Mouse (Mus musculus) MEL (cell line): ENCODE results near the gene Adgre5. TPM values are rescaled to one million over a fixed set of nuclear protein-coding genes. Genes with fewer than 3 reads are reported as not detected.

Source experiments
- DNase-seq: peaks from one replicate; pipeline ENCODE4 v3.0.0; 2011; ENCODE audit warnings: low read depth, low spot score
- H3K27ac ChIP-seq: 2 replicates; pipeline ENCODE4 v1.5.1; 2012; ENCODE audit warnings: low read depth, mild to moderate bottlenecking, control low read depth, low read length, moderate library complexity; ENCODE audit not compliant: control insufficient read depth
- H3K27me3 ChIP-seq, 2 experiments: fragments of 150-350 bp in 1 of 2; sonication (generic) in 1 of 2; 2 replicates each; pipeline ENCODE4 v1.6.1; 2012; ENCODE audit warnings: low read length in 2 of 2, mild to moderate bottlenecking in 2 of 2, improper control_type of control experiment in 1 of 2, moderate library complexity in 1 of 2; ENCODE audit not compliant: insufficient read depth in 2 of 2, control insufficient read depth in 1 of 2
- H3K36me3 ChIP-seq, 2 experiments: 2 replicates each; pipeline ENCODE4 v1.6.1; 2012 to 2014; ENCODE audit warnings: low read length in 2 of 2, improper control_type of control experiment in 1 of 2, inconsistent platforms in 1 of 2, mild to moderate bottlenecking in 1 of 2; ENCODE audit not compliant: insufficient read depth in 2 of 2, control insufficient read depth in 1 of 2
- H3K4me1 ChIP-seq, 2 experiments: fragments of 150-350 bp in 1 of 2; sonication (generic) in 1 of 2; 2 replicates each; pipeline ENCODE4 v1.6.1; 2012; ENCODE audit warnings: low read length in 2 of 2, improper control_type of control experiment in 1 of 2, mild to moderate bottlenecking in 1 of 2; ENCODE audit not compliant: insufficient read depth in 2 of 2, control insufficient read depth in 1 of 2
- H3K4me3 ChIP-seq, 2 experiments: fragments of 150-350 bp in 1 of 2; sonication (generic) in 1 of 2; 2 replicates each; pipeline ENCODE4 v1.5.1; 2012; ENCODE audit warnings: low read depth in 2 of 2, low read length in 2 of 2, mild to moderate bottlenecking in 2 of 2, moderate library complexity in 2 of 2, control low read depth in 1 of 2, improper control_type of control experiment in 1 of 2; ENCODE audit not compliant: control insufficient read depth in 1 of 2, insufficient read depth in 1 of 2
- H3K79me2 ChIP-seq: 2 replicates; pipeline ENCODE4 v1.6.1; 2012; ENCODE audit warnings: mild to moderate bottlenecking, low read length, moderate library complexity; ENCODE audit not compliant: control insufficient read depth, poor library complexity, insufficient read depth
- H3K9ac ChIP-seq: 2 replicates; pipeline ENCODE4 v1.6.1; 2012; ENCODE audit warnings: low read depth, mild to moderate bottlenecking, control low read depth, low read length, moderate library complexity; ENCODE audit not compliant: control insufficient read depth, poor library complexity, severe bottlenecking
- H3K9me3 ChIP-seq: fragments of 150-350 bp; sonication (generic); replicated peaks from 2 replicates; pipeline ENCODE4 v1.6.1; 2012; ENCODE audit warnings: mild to moderate bottlenecking, low read length, improper control_type of control experiment, moderate library complexity; ENCODE audit not compliant: insufficient read depth
- CHD1 ChIP-seq: IDR thresholded peaks from 2 replicates; pipeline ENCODE4 v1.6.1; 2012; ENCODE audit warnings: low read depth, mild to moderate bottlenecking, inconsistent platforms, low read length, improper control_type of control experiment
- EP300 ChIP-seq, 2 experiments: IDR thresholded peaks; 2 replicates each; pipeline ENCODE4 v1.6.1; 2011; ENCODE audit warnings: improper control_type of control experiment in 2 of 2, low read length in 2 of 2, low read depth in 1 of 2, mild to moderate bottlenecking in 1 of 2
- GATA1 ChIP-seq: IDR thresholded peaks from 2 replicates; pipeline ENCODE4 v1.6.1; 2011; ENCODE audit warnings: low read depth, low read length, improper control_type of control experiment
- JUND ChIP-seq: IDR thresholded peaks from 2 replicates; pipeline ENCODE4 v1.6.1; 2011; ENCODE audit warnings: low read depth, mild to moderate bottlenecking, improper control_type of control experiment, low read length
- KAT2A ChIP-seq: conservative IDR thresholded peaks from 2 replicates; pipeline ENCODE4 v1.6.1; 2012; ENCODE audit warnings: low read depth, low read length, improper control_type of control experiment, inconsistent platforms
- MEF2A ChIP-seq: IDR thresholded peaks from 2 replicates; pipeline ENCODE4 v1.6.1; 2014; ENCODE audit warnings: low read depth, mild to moderate bottlenecking, inconsistent platforms, low read length, improper control_type of control experiment; ENCODE audit not compliant: poor library complexity, insufficient replicate concordance, severe bottlenecking; ENCODE audit errors: extremely low read depth
- MXI1 ChIP-seq: IDR thresholded peaks from 2 replicates; pipeline ENCODE4 v1.6.1; 2011; ENCODE audit warnings: mild to moderate bottlenecking, low read depth, low read length, improper control_type of control experiment
- MYB ChIP-seq: IDR thresholded peaks from 2 replicates; pipeline ENCODE4 v1.6.1; 2011; ENCODE audit warnings: mild to moderate bottlenecking, low read depth, low read length, improper control_type of control experiment
- MYC ChIP-seq: IDR thresholded peaks from 2 replicates; pipeline ENCODE4 v1.6.1; 2011; ENCODE audit warnings: low read depth, mild to moderate bottlenecking, low read length, improper control_type of control experiment, moderate library complexity
- NRF1 ChIP-seq: IDR thresholded peaks from 2 replicates; pipeline ENCODE4 v1.6.1; 2014; ENCODE audit warnings: low read depth, mild to moderate bottlenecking, inconsistent platforms, low read length, improper control_type of control experiment, moderate library complexity; ENCODE audit not compliant: poor library complexity, insufficient read depth, severe bottlenecking
- POLR2A ChIP-seq, 2 experiments: IDR thresholded peaks; 2 replicates each; pipeline ENCODE4 v1.6.1; 2011 to 2012; ENCODE audit warnings: low read length in 2 of 2, mild to moderate bottlenecking in 2 of 2, control low read depth in 1 of 2, improper control_type of control experiment in 1 of 2, low read depth in 1 of 2, moderate library complexity in 1 of 2; ENCODE audit not compliant: control insufficient read depth in 1 of 2, insufficient read depth in 1 of 2, poor library complexity in 1 of 2
- POLR2AphosphoS2 ChIP-seq: IDR thresholded peaks from 2 replicates; pipeline ENCODE4 v1.6.1; 2011; ENCODE audit warnings: low read length, improper control_type of control experiment
- POLR2AphosphoS5 ChIP-seq: IDR thresholded peaks from 2 replicates; pipeline ENCODE4 v1.6.1; 2012; ENCODE audit warnings: low read depth, borderline replicate concordance, mild to moderate bottlenecking, inconsistent platforms, low read length, moderate library complexity, mixed read lengths
- RCOR1 ChIP-seq: IDR thresholded peaks from 2 replicates; pipeline ENCODE4 v1.6.1; 2012; ENCODE audit warnings: low read depth, mild to moderate bottlenecking, inconsistent platforms, low read length, improper control_type of control experiment
- SIN3A ChIP-seq: IDR thresholded peaks from 2 replicates; pipeline ENCODE4 v1.6.1; 2012; ENCODE audit warnings: low read length, improper control_type of control experiment, inconsistent platforms
- TAL1 ChIP-seq: IDR thresholded peaks from 2 replicates; pipeline ENCODE4 v1.6.1; 2012; ENCODE audit warnings: mild to moderate bottlenecking, inconsistent platforms, low read length, moderate library complexity, mixed read lengths
- USF2 ChIP-seq, 2 experiments: IDR thresholded peaks; 2 replicates each; pipeline ENCODE4 v1.6.1; 2011 to 2012; ENCODE audit warnings: improper control_type of control experiment in 2 of 2, low read length in 2 of 2, borderline replicate concordance in 1 of 2, inconsistent platforms in 1 of 2, low read depth in 1 of 2, mild to moderate bottlenecking in 1 of 2; ENCODE audit not compliant: insufficient read depth in 1 of 2
- ZKSCAN1 ChIP-seq: IDR thresholded peaks from 2 replicates; pipeline ENCODE4 v1.6.1; 2012; ENCODE audit warnings: low read depth, mild to moderate bottlenecking, inconsistent platforms, low read length, improper control_type of control experiment, moderate library complexity
- ZMIZ1 ChIP-seq: IDR thresholded peaks from 2 replicates; pipeline ENCODE4 v1.6.1; 2012; ENCODE audit warnings: low read depth, mild to moderate bottlenecking, inconsistent platforms, low read length, improper control_type of control experiment, moderate library complexity
- ZNF384 ChIP-seq: IDR thresholded peaks from 2 replicates; pipeline ENCODE4 v1.6.1; 2012; ENCODE audit warnings: low read depth, mild to moderate bottlenecking, inconsistent platforms, low read length, improper control_type of control experiment
- polyA plus RNA-seq, 2 experiments: library from polyadenylated mRNA; stranded (reverse) in 1 of 2; unstranded in 1 of 2; fragments of >175 nt in 1 of 2; fragments of >200 nt in 1 of 2; gene quantifications; 2 replicates each; pipeline versions ENCODE4 v1.2.1 to v1.2.4; 2012; ENCODE audit warnings: low replicate concordance in 2 of 2, low read depth in 1 of 2; ENCODE audit not compliant: insufficient read length in 2 of 2, insufficient read depth in 1 of 2, missing spikeins in 1 of 2
- total RNA-seq: library from RNA; depleted of rRNA; stranded (reverse); fragments of 300-350 nt; gene quantifications from 2 replicates; pipeline ENCODE4 v1.2.3, GENCODE M21; 2012

Adgre5 gene
- total and polyA plus RNA-seq, 3 experiments = 18.5 to 21.4 TPM; not detected in 1

DNA sequence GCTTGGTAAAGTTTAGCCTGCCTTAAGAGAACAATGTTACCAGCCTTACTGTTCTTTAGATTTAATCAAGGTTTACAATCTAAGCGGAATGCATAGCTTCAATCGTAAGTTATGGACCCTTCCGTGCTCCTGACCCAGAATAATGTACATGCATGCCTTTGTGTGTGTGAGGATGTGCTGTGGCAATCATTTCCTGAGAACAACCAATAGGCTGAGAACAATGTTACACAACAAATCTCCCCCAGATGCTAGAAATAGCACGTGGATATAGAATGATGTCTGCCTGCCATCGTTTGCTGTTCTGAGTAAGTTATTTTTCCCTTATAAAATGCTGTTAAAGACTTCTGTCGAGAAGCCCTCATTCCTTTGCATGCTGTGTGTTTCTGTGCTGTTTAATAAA, 8.2 kb downstream of the Adgre5 start:
- Histone ChIP-seq H3K9ac (no peak overlapping the region), H3K79me2 (no peaks in the 10 kb centered on the region), H3K9me3 (no peaks in the 10 kb centered on the region), H3K4me3 (no peak overlapping the region), H3K4me1 (peaks cover 0 to 6% of the 10 kb centered on the region in 2 experiments; a peak in 2 of 4 replicates), H3K36me3 (peaks cover 1 to 5% of the 10 kb centered on the region in 2 experiments; a peak in 3 of 4 replicates), H3K27ac (no peak overlapping the region), H3K27me3 (no peaks in the 10 kb centered on the region)
- TF ChIP-seq ZKSCAN1 = no peak
- TF ChIP-seq GATA1 = no peak
- no peak for TF ChIP-seq MYC
- no peak for TF ChIP-seq USF2 (IDR thresholded peaks at IDR 0.05; ENCODE audit: borderline replicate concordance in 1 of 2, insufficient read depth in 1 of 2, low read depth in 1 of 2, low read length in 2 of 2)
- no peak for TF ChIP-seq JUND
- no peak for TF ChIP-seq MXI1
- no peak for TF ChIP-seq ZNF384
- TF ChIP-seq SIN3A = no peak
- no peak for TF ChIP-seq MEF2A
- no peak for TF ChIP-seq CHD1
- TF ChIP-seq NRF1 = no peak
- no peak for TF ChIP-seq MYB
- no peak for TF ChIP-seq RCOR1
- TF ChIP-seq POLR2AphosphoS5 = no peak
- no peak for TF ChIP-seq TAL1
- no peak for TF ChIP-seq EP300 (IDR thresholded peaks at IDR 0.05; ENCODE audit: low read depth in 1 of 2, low read length in 2 of 2)
- TF ChIP-seq ZMIZ1 = no peak
- no peak for TF ChIP-seq KAT2A
- no peak for TF ChIP-seq POLR2AphosphoS2
- DNase-seq = no peak

- no peaks in the 10 kb centered on the region for H3K79me2 ChIP-seq
- H3K9me3 ChIP-seq = no peaks in the 10 kb centered on the region
- H3K27me3 ChIP-seq = no peaks in the 10 kb centered on the region
- H3K4me3 ChIP-seq = no peak overlapping the region
- peaks cover 0 to 1% of the 10 kb centered on the region in 2 experiments; a peak in 1 of 4 replicates for H3K36me3 ChIP-seq
- DNase-seq = no peak
- H3K9ac ChIP-seq = no peak overlapping the region
- H3K27ac ChIP-seq = no peak overlapping the region
- H3K4me1 ChIP-seq = no peaks in the 10 kb centered on the region
- TF ChIP-seq POLR2A (IDR thresholded peaks at IDR 0.05; ENCODE audit: control insufficient read depth in 1 of 2, insufficient read depth in 1 of 2, low read depth in 1 of 2, low read length in 2 of 2, poor library complexity in 1 of 2) = no peak
- TF ChIP-seq, all 39 proteins: peak for 0
Observed at GRCm38 (mm10) chr8:83731906-83732305, 9.2 kb downstream of the Adgre5 start.
